Mouse (Mus musculus) liver, embryonic 14.5 days (tissue): ENCODE data around the gene Kcnj6.

Source experiments
- CTCF ChIP-seq: IDR thresholded peaks from 2 replicates; pipeline ENCODE4 v1.5.1; 2016; ENCODE audit warnings: antibody characterized with exemption, low read depth, control low read depth
- EP300 ChIP-seq: IDR thresholded peaks from 2 replicates; pipeline ENCODE4 v1.6.1; 2016; ENCODE audit warnings: antibody characterized with exemption, low read depth

DNA sequence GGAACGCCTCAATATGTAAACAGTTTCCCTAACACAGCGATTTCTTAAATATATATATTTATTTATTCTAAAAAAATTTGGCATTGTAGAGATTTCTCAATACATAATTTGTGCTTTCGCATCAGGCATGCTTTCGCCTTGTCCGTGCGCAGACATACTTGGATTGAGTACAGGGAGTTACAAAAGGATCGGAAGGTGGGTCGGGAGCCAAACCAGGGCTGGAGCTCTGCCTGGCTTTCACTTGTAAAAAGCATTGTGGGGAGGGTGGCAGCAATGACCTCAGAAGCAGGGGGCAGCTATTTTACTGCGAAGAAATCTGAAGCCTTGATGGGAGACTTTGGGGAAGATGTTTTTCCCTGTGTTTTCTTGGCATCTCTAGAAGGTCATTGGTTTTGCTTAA lies 252.5 kb downstream of the Kcnj6 start:
- no peak for TF ChIP-seq CTCF
- TF ChIP-seq EP300 = no peak
